ENCODE assay signal across 9 mouse cellular contexts in genomic region chr7:30698589-30698988, GRCm38 (mm10). TPM values are rescaled to one million over a fixed set of nuclear protein-coding genes. Genes with fewer than 3 reads are reported as not detected.
DNase-seq lines count a peak whose midpoint lies in the region.
"Had no signal": no experiment of that assay in that cellular context is flagged by ENCODE, and none has a peak within 500 bp of the region (broad histone marks: within the 10 kb centered on the region; RNA-seq: fewer than 3 reads in every experiment).

2200002J24Rik (plus strand) TSS chr7:30698926.

- H3K4me3 ChIP-seq in embryonic facial prominence, embryonic 10.5 days: no peak within 1 kb of the TSS

- WGBS in embryonic facial prominence, embryonic 10.5 days: 39% methylated on average over 9 of the region's 9 CpGs

- no peak within 1 kb of the TSS for H3K27ac ChIP-seq in embryonic facial prominence, embryonic 10.5 days (replicated peaks)

- H3K27me3 ChIP-seq in embryonic facial prominence, embryonic 10.5 days (replicated peaks; ENCODE audit: low read depth, poor library complexity, severe bottlenecking): no peaks in the 10 kb centered on the region

- no peaks in the 10 kb centered on the region for H3K4me1 ChIP-seq in embryonic facial prominence, embryonic 10.5 days

- no peaks in the 10 kb centered on the region for H3K9me3 ChIP-seq in embryonic facial prominence, embryonic 10.5 days

- DNase-seq in kidney, adult 9 months: peak; percentile 13
- DNase-seq in kidney, postnatal 10 days: no peak
- peak; percentile 14 for DNase-seq in MN1 (ENCODE audit: low spot score)
- DNase-seq in embryonic facial prominence, embryonic 10.5 days (ENCODE audit: low spot score): peak; percentile 30
- DNase-seq in ovary, postnatal 36 days (ENCODE audit: low spot score): peak; percentile 65
- no peak for DNase-seq in layer of hippocampus, adult 11-12 months (ENCODE audit: low spot score)
- no peak for DNase-seq in left cerebral cortex, adult 8-10 months (ENCODE audit: low spot score in 2 of 2)
- DNase-seq in cerebellum, postnatal 25 days: no peak

- H3K36me3 ChIP-seq in embryonic facial prominence, embryonic 10.5 days (replicated peaks): no peaks in the 10 kb centered on the region

RNA-seq across cellular contexts. Expression of gene 2200002J24Rik, which starts in this region (rescaled TPM):
- polyA plus RNA-seq in embryonic facial prominence, embryonic 10.5 days (2016; fragmentation: Nextera tagmentation; extraction: Ambion mirVana): not detected in 2 replicates
- not detected for total RNA-seq in left cerebral cortex, adult 8-10 months (2022)
- total RNA-seq: liver, adult 2 months had no signal
- polyA plus RNA-seq: liver, adult 2 months had no signal

Comparison
In these comparisons a context has a peak if more than half of its experiments do, and no peak if none do; other contexts are left out.
1. DNase-seq: peak in kidney, adult 9 months (single experiment), MN1 (single experiment) and ovary, postnatal 36 days (single experiment); none in kidney, postnatal 10 days (single experiment), layer of hippocampus, adult 11-12 months (single experiment), left cerebral cortex, adult 8-10 months (0 of 2) and cerebellum, postnatal 25 days (0 of 2).
2. Peak in DNase-seq in embryonic facial prominence, embryonic 10.5 days; RNA of the gene not detected or under 1 TPM.